Mouse (Mus musculus): Measurements from ENCODE around the gene Maml2. TPM values are rescaled to one million over a fixed set of nuclear protein-coding genes. Genes with fewer than 3 reads are reported as not detected.

The Maml2 gene
- polyA plus RNA-seq, 1 experiment from 2014 or later = 8.6 TPM

DNA sequence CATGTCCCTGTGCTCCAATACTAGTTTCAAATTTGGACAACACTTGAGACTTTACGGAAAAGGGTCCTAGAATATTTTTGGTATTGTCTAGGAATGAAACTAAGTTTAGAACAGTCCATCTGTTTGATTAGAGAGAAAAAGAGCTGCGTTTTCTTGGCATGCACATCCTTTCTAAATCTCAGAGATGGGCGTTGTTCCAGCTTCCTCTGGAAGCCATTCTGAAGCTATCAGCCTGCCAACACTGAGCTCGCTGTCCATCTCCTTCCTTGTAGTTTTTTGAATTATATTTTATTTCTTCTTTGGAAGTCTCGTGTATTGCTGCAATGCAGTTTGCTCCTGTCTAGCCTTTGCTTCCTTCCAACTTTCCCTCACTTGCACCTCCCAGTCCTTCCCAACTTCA lies 396.5 kb downstream of the Maml2 start:
- DNase-seq (ENCODE audit: low spot score) (no peak), ATAC-seq (replicated peaks; ENCODE audit: insufficient number of reproducible peaks, low FRiP score, low TSS enrichment, low read depth) (no peak)
- no peaks in the 10 kb centered on the region for H3K27me3 ChIP-seq (ENCODE audit: control insufficient read depth, insufficient read depth, low read length)
- H3K4me1 ChIP-seq (ENCODE audit: control insufficient read depth, insufficient read depth, low read length) = no peaks in the 10 kb centered on the region
- H3K4me3 ChIP-seq (ENCODE audit: low read depth, low read length) = no peak overlapping the region
- no peaks in the 10 kb centered on the region for H3K9me3 ChIP-seq (replicated peaks; ENCODE audit: control insufficient read depth, low read length)
- H3K27ac ChIP-seq (replicated peaks; ENCODE audit: low read depth, low read length) = no peak overlapping the region
- H3K36me3 ChIP-seq (replicated peaks; ENCODE audit: control insufficient read depth, insufficient read depth, low read depth, low read length) = no peaks in the 10 kb centered on the region
- no peak overlapping the region for H3K4me2 ChIP-seq (ENCODE audit: low read depth, low read length)
- WGBS = 94% methylated on average over 5 of the region's 5 CpGs
- no peak overlapping the region for H3K9ac ChIP-seq (replicated peaks; ENCODE audit: low read length)

- H3K4me3 ChIP-seq (ENCODE audit: low read depth, low read length) = no peak overlapping the region
- peak; percentile 14 for DNase-seq (ENCODE audit: low spot score)
- H3K27ac ChIP-seq (replicated peaks; ENCODE audit: low read depth, low read length) = no peak overlapping the region
- ATAC-seq (replicated peaks; ENCODE audit: insufficient number of reproducible peaks, low FRiP score, low TSS enrichment, low read depth) = no peak
- H3K36me3 ChIP-seq (replicated peaks; ENCODE audit: control insufficient read depth, insufficient read depth, low read depth, low read length) = no peaks in the 10 kb centered on the region
- H3K4me2 ChIP-seq (ENCODE audit: low read depth, low read length) = no peak overlapping the region
- H3K4me1 ChIP-seq (ENCODE audit: control insufficient read depth, insufficient read depth, low read length) = no peaks in the 10 kb centered on the region
- 70% methylated on average over 4 of the region's 4 CpGs for WGBS
- H3K9ac ChIP-seq (replicated peaks; ENCODE audit: low read length) = no peak overlapping the region
- H3K27me3 ChIP-seq (ENCODE audit: control insufficient read depth, insufficient read depth, low read length) = no peaks in the 10 kb centered on the region
- H3K9me3 ChIP-seq (replicated peaks; ENCODE audit: control insufficient read depth, low read length) = no peaks in the 10 kb centered on the region
These were observed 399.5 kb downstream of the Maml2 start for GRCm38 (mm10) chr9:13697041-13697811.

DNA sequence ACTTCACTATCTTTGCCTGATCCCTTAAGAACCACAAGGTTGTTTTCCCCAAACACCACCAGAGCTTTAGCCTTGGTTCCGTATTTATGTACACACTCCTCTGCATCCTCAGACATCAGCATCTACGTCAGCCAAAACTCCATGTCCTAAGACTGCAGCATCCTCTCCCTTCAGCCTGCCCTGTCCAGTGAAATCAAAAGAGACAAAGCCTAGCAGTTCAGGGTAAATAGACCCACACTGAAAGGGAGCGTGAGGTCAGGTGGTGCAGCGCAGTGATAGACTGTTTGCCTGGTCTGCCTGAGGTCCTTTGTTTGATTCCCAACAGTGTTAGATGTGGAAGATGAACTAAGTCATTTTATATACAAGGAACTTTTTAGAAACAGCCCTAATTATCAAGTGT lies 400.1 kb downstream of the Maml2 start:
- 82% methylated on average over 4 of the region's 4 CpGs for WGBS
- ATAC-seq (replicated peaks; ENCODE audit: insufficient number of reproducible peaks, low FRiP score, low TSS enrichment, low read depth) (peak; percentile 67; the same call in 1 of the 2 replicates), DNase-seq (ENCODE audit: low spot score) (no peak)
- Histone ChIP-seq H3K36me3 (replicated peaks; ENCODE audit: control insufficient read depth, insufficient read depth, low read depth, low read length) (no peaks in the 10 kb centered on the region), H3K4me1 (ENCODE audit: control insufficient read depth, insufficient read depth, low read length) (no peaks in the 10 kb centered on the region), H3K9ac (replicated peaks; ENCODE audit: low read length) (no peak overlapping the region), H3K9me3 (replicated peaks; ENCODE audit: control insufficient read depth, low read length) (no peaks in the 10 kb centered on the region), H3K27ac (replicated peaks; ENCODE audit: low read depth, low read length) (no peak overlapping the region), H3K4me3 (ENCODE audit: low read depth, low read length) (no peak overlapping the region), H3K4me2 (ENCODE audit: low read depth, low read length) (no peak overlapping the region), H3K27me3 (ENCODE audit: control insufficient read depth, insufficient read depth, low read length) (no peaks in the 10 kb centered on the region)

GRCm38 (mm10) chr9:13699061-13699780 lies 401.5 kb downstream of the Maml2 start:
- H3K4me2 ChIP-seq (ENCODE audit: low read depth, low read length) = no peak overlapping the region

DNA sequence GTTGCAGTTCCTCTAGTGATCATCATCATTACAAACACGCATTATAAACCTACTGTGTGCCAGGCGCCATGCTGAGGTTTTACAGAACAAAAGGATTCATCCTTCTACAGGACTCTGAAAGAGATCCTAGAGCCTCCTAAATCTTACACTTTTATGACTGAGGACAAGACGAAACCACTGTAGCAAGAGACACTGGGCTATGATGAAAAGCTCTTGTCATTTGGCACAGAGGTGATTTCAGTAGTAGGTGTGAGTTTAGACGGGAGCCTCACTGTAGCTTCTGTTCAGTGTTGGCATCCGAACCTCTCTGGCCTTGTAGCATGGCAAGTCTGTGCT lies 402.0 kb downstream of the Maml2 start:
- H3K9ac ChIP-seq (replicated peaks; ENCODE audit: low read length) = no peak overlapping the region
- H3K4me2 ChIP-seq (ENCODE audit: low read depth, low read length) = no peak overlapping the region
- no peaks in the 10 kb centered on the region for H3K27me3 ChIP-seq (ENCODE audit: control insufficient read depth, insufficient read depth, low read length)
- 63% methylated on average over 5 of the region's 5 CpGs for WGBS
- H3K27ac ChIP-seq (replicated peaks; ENCODE audit: low read depth, low read length) = no peak overlapping the region
- ATAC-seq (replicated peaks; ENCODE audit: insufficient number of reproducible peaks, low FRiP score, low TSS enrichment, low read depth) = no peak
- no peaks in the 10 kb centered on the region for H3K9me3 ChIP-seq (replicated peaks; ENCODE audit: control insufficient read depth, low read length)
- DNase-seq (ENCODE audit: low spot score) = no peak
- H3K4me3 ChIP-seq (ENCODE audit: low read depth, low read length) = no peak overlapping the region
- no peaks in the 10 kb centered on the region for H3K4me1 ChIP-seq (ENCODE audit: control insufficient read depth, insufficient read depth, low read length)
- no peaks in the 10 kb centered on the region for H3K36me3 ChIP-seq (replicated peaks; ENCODE audit: control insufficient read depth, insufficient read depth, low read depth, low read length)

More at GRCm38 (mm10) chr9:13699061-13699780, 401.5 kb downstream of the Maml2 start:
- 39% methylated on average over 14 of the region's 14 CpGs for WGBS
- no peak overlapping the region for H3K27ac ChIP-seq (replicated peaks; ENCODE audit: low read depth, low read length)
- no peak overlapping the region for H3K9ac ChIP-seq (replicated peaks; ENCODE audit: low read length)
- ATAC-seq (replicated peaks; ENCODE audit: insufficient number of reproducible peaks, low FRiP score, low TSS enrichment, low read depth) = 0 out of 2 replicates have a peak, but pooled peaks have one; percentile 56
- DNase-seq (ENCODE audit: low spot score) = no peak
- no peaks in the 10 kb centered on the region for H3K9me3 ChIP-seq (replicated peaks; ENCODE audit: control insufficient read depth, low read length)
- no peak overlapping the region for H3K4me3 ChIP-seq (ENCODE audit: low read depth, low read length)
- no peaks in the 10 kb centered on the region for H3K4me1 ChIP-seq (ENCODE audit: control insufficient read depth, insufficient read depth, low read length)
- H3K36me3 ChIP-seq (replicated peaks; ENCODE audit: control insufficient read depth, insufficient read depth, low read depth, low read length) = no peaks in the 10 kb centered on the region
- no peaks in the 10 kb centered on the region for H3K27me3 ChIP-seq (ENCODE audit: control insufficient read depth, insufficient read depth, low read length)

- H3K4me1 ChIP-seq (ENCODE audit: control insufficient read depth, insufficient read depth, low read length) = no peaks in the 10 kb centered on the region
- H3K9ac ChIP-seq (replicated peaks; ENCODE audit: low read length) = no peak overlapping the region
- no peaks in the 10 kb centered on the region for H3K27me3 ChIP-seq (ENCODE audit: control insufficient read depth, insufficient read depth, low read length)
- no peaks in the 10 kb centered on the region for H3K9me3 ChIP-seq (replicated peaks; ENCODE audit: control insufficient read depth, low read length)
- 89% methylated on average over 12 of the region's 12 CpGs for WGBS
- no peak overlapping the region for H3K27ac ChIP-seq (replicated peaks; ENCODE audit: low read depth, low read length)
- H3K36me3 ChIP-seq (replicated peaks; ENCODE audit: control insufficient read depth, insufficient read depth, low read depth, low read length) = no peaks in the 10 kb centered on the region
- no peak overlapping the region for H3K4me3 ChIP-seq (ENCODE audit: low read depth, low read length)
- DNase-seq (ENCODE audit: low spot score) = no peak
- no peak overlapping the region for H3K4me2 ChIP-seq (ENCODE audit: low read depth, low read length)
- no peak for ATAC-seq (replicated peaks; ENCODE audit: insufficient number of reproducible peaks, low FRiP score, low TSS enrichment, low read depth)
These were observed 404.0 kb downstream of the Maml2 start for GRCm38 (mm10) chr9:13701773-13702172.

GRCm38 (mm10) chr9:13703100-13703499 lies 405.3 kb downstream of the Maml2 start:
- 87% methylated on average over 2 of the region's 2 CpGs for WGBS
- no peak for DNase-seq (ENCODE audit: low spot score)
- H3K27me3 ChIP-seq (ENCODE audit: control insufficient read depth, insufficient read depth, low read length) = no peaks in the 10 kb centered on the region

GRCm38 (mm10) chr9:13704917-13705316 lies 407.2 kb downstream of the Maml2 start:
- no peaks in the 10 kb centered on the region for H3K27me3 ChIP-seq (ENCODE audit: control insufficient read depth, insufficient read depth, low read length)
- H3K4me2 ChIP-seq (ENCODE audit: low read depth, low read length) = no peak overlapping the region
- DNase-seq (ENCODE audit: low spot score) (peak; percentile 14), ATAC-seq (replicated peaks; ENCODE audit: insufficient number of reproducible peaks, low FRiP score, low TSS enrichment, low read depth) (no peak)
- H3K4me1 ChIP-seq (ENCODE audit: control insufficient read depth, insufficient read depth, low read length) = no peaks in the 10 kb centered on the region
- H3K9ac ChIP-seq (replicated peaks; ENCODE audit: low read length) = no peak overlapping the region
- no peaks in the 10 kb centered on the region for H3K9me3 ChIP-seq (replicated peaks; ENCODE audit: control insufficient read depth, low read length)
- no peak overlapping the region for H3K27ac ChIP-seq (replicated peaks; ENCODE audit: low read depth, low read length)
- 64% methylated on average over 4 of the region's 4 CpGs for WGBS
- no peaks in the 10 kb centered on the region for H3K36me3 ChIP-seq (replicated peaks; ENCODE audit: control insufficient read depth, insufficient read depth, low read depth, low read length)
- no peak overlapping the region for H3K4me3 ChIP-seq (ENCODE audit: low read depth, low read length)

More at GRCm38 (mm10) chr9:13703100-13703499, 405.3 kb downstream of the Maml2 start:
- H3K4me1 ChIP-seq (ENCODE audit: control insufficient read depth, insufficient read depth, low read length) = no peaks in the 10 kb centered on the region
- H3K4me2 ChIP-seq (ENCODE audit: low read depth, low read length) = no peak overlapping the region
- H3K36me3 ChIP-seq (replicated peaks; ENCODE audit: control insufficient read depth, insufficient read depth, low read depth, low read length) = no peaks in the 10 kb centered on the region
- H3K9ac ChIP-seq (replicated peaks; ENCODE audit: low read length) = no peak overlapping the region
- H3K9me3 ChIP-seq (replicated peaks; ENCODE audit: control insufficient read depth, low read length) = no peaks in the 10 kb centered on the region
- H3K27ac ChIP-seq (replicated peaks; ENCODE audit: low read depth, low read length) = no peak overlapping the region
- no peak for ATAC-seq (replicated peaks; ENCODE audit: insufficient number of reproducible peaks, low FRiP score, low TSS enrichment, low read depth)
- no peak overlapping the region for H3K4me3 ChIP-seq (ENCODE audit: low read depth, low read length)

Measured in embryonic facial prominence, embryonic 11.5 days (tissue).